Mouse (Mus musculus): Measurements from ENCODE around the gene Misp. TPM values are rescaled to one million over a fixed set of nuclear protein-coding genes. Genes with fewer than 3 reads are reported as not detected.

The Misp gene
- polyA plus RNA-seq, 1 experiment, result 17.9 TPM

DNA sequence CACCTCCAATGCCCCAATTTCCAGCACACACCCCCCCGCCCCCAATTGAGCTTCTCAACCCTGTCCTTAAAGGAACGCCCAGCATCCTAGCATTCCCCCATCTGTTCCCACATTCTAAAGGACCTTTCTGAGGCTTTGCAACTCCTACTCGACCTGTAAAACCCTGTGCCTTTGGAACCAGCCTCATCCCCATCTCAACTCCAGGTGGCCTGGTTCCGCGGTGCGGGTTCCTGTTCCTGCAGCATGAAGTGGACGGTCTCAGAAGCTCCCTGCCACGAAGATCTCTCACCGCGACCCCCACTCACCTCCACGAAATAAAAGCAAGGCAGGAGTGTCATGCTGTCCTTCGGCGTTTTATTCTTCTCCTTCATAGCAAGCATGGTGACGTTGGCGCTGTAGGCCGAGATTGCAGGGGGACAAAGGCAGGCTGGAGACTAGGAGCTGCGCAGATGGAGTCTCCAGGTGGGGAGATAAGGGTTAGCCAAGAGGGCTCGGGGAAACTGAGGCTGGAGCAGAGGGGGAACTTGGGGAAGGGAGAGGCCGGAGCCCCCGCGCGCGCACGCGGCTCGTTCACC is 53.0 kb downstream of the Misp start:
- H3K4me3 ChIP-seq (ENCODE audit: insufficient read depth, low read depth, low read length), result peak overlapping the region; percentile 47
- DNase-seq, result no peak
- 9% methylated on average over 26 of the region's 26 CpGs for WGBS
- no peaks in the 10 kb centered on the region for H3K27me3 ChIP-seq (replicated peaks; ENCODE audit: control insufficient read depth, insufficient read depth, low read length)
- no peak overlapping the region for H3K27ac ChIP-seq (ENCODE audit: insufficient read depth, low read depth, low read length)
- TF ChIP-seq POLR2A (IDR thresholded peaks at IDR 0.05; ENCODE audit: low read depth, low read length) (no peak), CTCF (conservative IDR thresholded peaks at IDR 0.05; ENCODE audit: insufficient read depth, insufficient read length, low read depth, low read length) (no peak)
- no peaks in the 10 kb centered on the region for H3K36me3 ChIP-seq (ENCODE audit: control insufficient read depth, insufficient read depth, low read length)
- H3K4me1 ChIP-seq (ENCODE audit: control insufficient read depth, insufficient read depth, low read length), result 0 out of 2 replicates have a peak, but pooled peaks cover 6% of the 10 kb centered on the region

DNA sequence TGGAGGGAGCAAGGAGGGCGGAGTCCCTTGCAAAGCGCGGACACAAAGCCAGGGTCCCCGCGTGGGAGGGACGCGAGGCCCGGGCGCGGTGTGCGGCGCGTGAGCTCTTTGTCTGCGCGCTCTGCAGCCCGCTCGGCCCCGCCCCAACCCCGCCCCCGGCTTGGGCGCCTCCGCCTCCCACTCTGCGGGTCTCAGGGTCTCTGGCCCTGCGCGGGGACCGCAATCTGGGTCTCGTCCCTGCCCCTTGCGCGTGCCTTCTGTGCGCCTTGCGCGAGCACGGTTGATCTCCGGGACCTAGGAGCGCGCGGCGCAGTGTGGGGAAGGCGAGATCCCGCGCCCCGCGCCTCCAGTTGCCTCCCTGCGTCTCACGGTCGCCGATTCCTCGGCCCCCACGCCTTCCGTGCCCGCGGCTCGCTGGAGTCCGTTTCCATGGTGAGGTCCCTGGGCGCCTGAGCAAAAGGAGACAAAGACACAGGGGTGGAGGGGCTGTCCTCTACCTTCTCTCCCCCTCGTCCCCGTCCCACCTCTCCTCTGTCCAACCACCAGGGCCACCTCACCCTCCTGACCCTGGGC is 53.6 kb downstream of the Misp start, which contains the start of the genes Prtn3 and Plppr3:
Gene Prtn3 (plus strand): TSS at position 187 of the 573 bp plus-strand sequence.
Gene Plppr3 (minus strand): TSS at position 345 of the 573 bp plus-strand sequence.
- TF ChIP-seq POLR2A (IDR thresholded peaks at IDR 0.05; ENCODE audit: low read depth, low read length), result no peak
- TF ChIP-seq CTCF (conservative IDR thresholded peaks at IDR 0.05; ENCODE audit: insufficient read depth, insufficient read length, low read depth, low read length), result no peak
- Histone ChIP-seq H3K27me3 (replicated peaks; ENCODE audit: control insufficient read depth, insufficient read depth, low read length) (no peaks in the 10 kb centered on the region), H3K27ac (ENCODE audit: insufficient read depth, low read depth, low read length) (no peak within 1 kb of the TSS), H3K4me1 (ENCODE audit: control insufficient read depth, insufficient read depth, low read length) (0 out of 2 replicates have a peak, but pooled peaks cover 6% of the 10 kb centered on the region), H3K36me3 (ENCODE audit: control insufficient read depth, insufficient read depth, low read length) (no peaks in the 10 kb centered on the region), H3K4me3 (ENCODE audit: insufficient read depth, low read depth, low read length) (peak within 1 kb of the TSS; percentile 47)
- 2% methylated on average over 57 of the region's 57 CpGs for WGBS
- DNase-seq, result no peak

DNA sequence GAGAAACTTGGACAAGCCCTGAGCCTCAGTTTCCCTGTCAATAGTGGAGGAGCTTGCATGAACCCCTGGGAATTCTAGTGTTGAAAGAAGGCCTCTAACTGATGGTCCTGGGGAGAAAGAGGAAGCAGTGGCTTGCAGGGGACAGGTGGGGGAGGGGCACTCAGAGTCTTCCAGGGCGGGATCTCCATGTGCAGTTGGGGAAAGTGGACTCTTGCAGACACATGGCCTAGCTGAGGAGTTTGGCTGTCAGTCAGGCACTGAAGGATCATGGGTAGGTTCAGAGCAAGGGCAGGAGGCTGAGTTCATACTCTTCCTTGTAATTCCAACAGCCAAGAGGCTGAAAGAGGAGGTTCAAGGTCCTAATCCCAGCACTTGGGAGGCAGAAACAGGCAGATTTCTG is 56.4 kb downstream of the Misp start:
- Histone ChIP-seq H3K27me3 (replicated peaks; ENCODE audit: control insufficient read depth, insufficient read depth, low read length) (no peaks in the 10 kb centered on the region), H3K4me1 (ENCODE audit: control insufficient read depth, insufficient read depth, low read length) (0 out of 2 replicates have a peak, but pooled peaks cover 9% of the 10 kb centered on the region), H3K27ac (ENCODE audit: insufficient read depth, low read depth, low read length) (no peak overlapping the region), H3K36me3 (ENCODE audit: control insufficient read depth, insufficient read depth, low read length) (no peaks in the 10 kb centered on the region), H3K4me3 (ENCODE audit: insufficient read depth, low read depth, low read length) (no peak overlapping the region)
- TF ChIP-seq POLR2A (IDR thresholded peaks at IDR 0.05; ENCODE audit: low read depth, low read length) (no peak), CTCF (conservative IDR thresholded peaks at IDR 0.05; ENCODE audit: insufficient read depth, insufficient read length, low read depth, low read length) (no peak)
- 65% methylated on average over 1 of the region's 1 CpGs for WGBS
- no peak for DNase-seq

DNA sequence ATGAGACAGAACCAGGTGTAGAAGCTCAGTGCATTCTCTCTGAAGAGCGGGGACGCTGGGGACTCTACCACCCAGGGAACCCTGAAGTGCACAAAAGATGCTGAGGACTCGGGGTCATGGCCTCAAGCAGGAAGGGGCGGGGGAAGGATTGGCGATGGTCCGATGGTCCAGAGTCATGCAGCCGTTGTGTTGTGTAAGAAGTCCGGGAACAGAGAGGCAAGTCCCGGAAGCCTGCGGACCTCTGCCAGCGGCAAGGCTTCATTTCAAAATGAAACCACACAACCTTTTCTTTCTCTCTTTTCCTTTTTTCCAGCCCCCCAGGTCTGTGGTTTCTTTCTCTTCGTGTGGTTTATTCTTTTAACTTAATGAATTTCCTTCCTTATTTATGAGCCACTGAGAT is 57.0 kb downstream of the Misp start:
- H3K4me1 ChIP-seq (ENCODE audit: control insufficient read depth, insufficient read depth, low read length), result 0 out of 2 replicates have a peak, but pooled peaks cover 9% of the 10 kb centered on the region
- H3K4me3 ChIP-seq (ENCODE audit: insufficient read depth, low read depth, low read length), result no peak overlapping the region
- 34% methylated on average over 12 of the region's 12 CpGs for WGBS
- H3K36me3 ChIP-seq (ENCODE audit: control insufficient read depth, insufficient read depth, low read length), result no peaks in the 10 kb centered on the region
- no peak for TF ChIP-seq CTCF (conservative IDR thresholded peaks at IDR 0.05; ENCODE audit: insufficient read depth, insufficient read length, low read depth, low read length)
- no peak for TF ChIP-seq POLR2A (IDR thresholded peaks at IDR 0.05; ENCODE audit: low read depth, low read length)
- H3K27ac ChIP-seq (ENCODE audit: insufficient read depth, low read depth, low read length), result peak overlapping the region; percentile 51; the same call in 1 of the 2 replicates
- peak; percentile 79 for DNase-seq
- no peaks in the 10 kb centered on the region for H3K27me3 ChIP-seq (replicated peaks; ENCODE audit: control insufficient read depth, insufficient read depth, low read length)

DNA sequence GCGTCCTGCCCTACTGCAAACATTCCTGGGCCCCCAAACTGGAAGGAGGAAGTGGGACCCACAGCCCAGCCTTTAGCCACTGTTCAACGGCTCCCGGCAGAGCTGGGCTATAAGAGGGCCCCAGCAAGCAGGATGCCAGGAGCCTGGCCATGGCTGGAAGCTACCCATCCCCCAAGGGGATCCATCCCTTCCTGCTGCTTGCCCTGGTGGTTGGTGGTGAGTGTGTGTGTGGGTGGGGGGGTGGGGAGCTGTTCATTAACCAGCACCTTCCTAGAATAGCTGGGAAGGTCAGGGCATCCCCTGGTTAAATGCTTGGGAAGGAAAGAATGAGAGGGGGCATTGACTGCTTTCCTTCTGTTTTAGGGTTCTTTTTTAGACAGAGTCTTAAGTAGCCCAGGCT is 58.7 kb downstream of the Misp start:
- H3K27me3 ChIP-seq (replicated peaks; ENCODE audit: control insufficient read depth, insufficient read depth, low read length), result no peaks in the 10 kb centered on the region
- DNase-seq, result no peak
- no peak overlapping the region for H3K4me3 ChIP-seq (ENCODE audit: insufficient read depth, low read depth, low read length)
- no peak overlapping the region for H3K27ac ChIP-seq (ENCODE audit: insufficient read depth, low read depth, low read length)
- H3K36me3 ChIP-seq (ENCODE audit: control insufficient read depth, insufficient read depth, low read length), result no peaks in the 10 kb centered on the region
- 0 out of 2 replicates have a peak, but pooled peaks cover 4% of the 10 kb centered on the region for H3K4me1 ChIP-seq (ENCODE audit: control insufficient read depth, insufficient read depth, low read length)
- no peak for TF ChIP-seq CTCF (conservative IDR thresholded peaks at IDR 0.05; ENCODE audit: insufficient read depth, insufficient read length, low read depth, low read length)
- TF ChIP-seq POLR2A (IDR thresholded peaks at IDR 0.05; ENCODE audit: low read depth, low read length), result no peak
- WGBS, result 29% methylated on average over 3 of the region's 3 CpGs

Other genes with a start within 250 kb of the Misp start
- gene Theg, start 233.7 kb upstream of the Misp start, polyA plus RNA-seq (2012; rRNA removed), result 0.05 TPM in 1 of 2 replicates, not detected in the other
- gene C2cd4c, start 207.0 kb upstream of the Misp start, polyA plus RNA-seq (2012; rRNA removed), result 0.03 and 0.07 TPM in 2 replicates
- 0.97 and 1.6 TPM in 2 replicates for gene Shc2, start 183.1 kb upstream of the Misp start, polyA plus RNA-seq (2012; rRNA removed)
- gene Odf3l2, start 175.3 kb upstream of the Misp start, polyA plus RNA-seq (2012; rRNA removed), result 0.17 TPM in 1 of 2 replicates, not detected in the other
- 0.44 TPM in 1 of 2 replicates, not detected in the other for gene Madcam1, start 156.4 kb upstream of the Misp start, polyA plus RNA-seq (2012; rRNA removed)
- gene Tpgs1, start 151.6 kb upstream of the Misp start, polyA plus RNA-seq (2012; rRNA removed), result 60.3 and 75.2 TPM in 2 replicates
- gene Cdc34, start 138.8 kb upstream of the Misp start, polyA plus RNA-seq (2012; rRNA removed), result 159 and 183 TPM in 2 replicates
- gene Gzmm, start 132.0 kb upstream of the Misp start, polyA plus RNA-seq (2012; rRNA removed), result 0.34 and 0.94 TPM in 2 replicates
- gene Bsg, start 116.5 kb upstream of the Misp start, polyA plus RNA-seq (2012; rRNA removed), result 825 and 914 TPM in 2 replicates
- gene Hcn2, start 104.4 kb upstream of the Misp start, polyA plus RNA-seq (2012; rRNA removed), result 1.5 and 1.9 TPM in 2 replicates
- 66.3 and 77.9 TPM in 2 replicates for gene Polrmt, start 74.4 kb upstream of the Misp start, polyA plus RNA-seq (2012; rRNA removed)
- not detected in 2 replicates for gene Fgf22, start 65.9 kb upstream of the Misp start, polyA plus RNA-seq (2012; rRNA removed)
- 90.2 and 122 TPM in 2 replicates for gene Rnf126, start 54.0 kb upstream of the Misp start, polyA plus RNA-seq (2012; rRNA removed)
- 17.0 and 24.1 TPM in 2 replicates for gene Fstl3, start 43.7 kb upstream of the Misp start, polyA plus RNA-seq (2012; rRNA removed)
- gene Prss57, start 30.0 kb upstream of the Misp start, polyA plus RNA-seq (2012; rRNA removed), result 0.03 and 0.08 TPM in 2 replicates
- gene Palm, start 27.4 kb upstream of the Misp start, polyA plus RNA-seq (2012; rRNA removed), result 110 and 121 TPM in 2 replicates
- 184 and 198 TPM in 2 replicates for gene Ptbp1, start 33.4 kb downstream of the Misp start, polyA plus RNA-seq (2012; rRNA removed)
- gene Prtn3, start 53.5 kb downstream of the Misp start, polyA plus RNA-seq (2012; rRNA removed), result 0.67 and 0.99 TPM in 2 replicates
- 2.7 and 3.2 TPM in 2 replicates for gene Plppr3, start 53.6 kb downstream of the Misp start, polyA plus RNA-seq (2012; rRNA removed)
- gene Elane, start 65.3 kb downstream of the Misp start, polyA plus RNA-seq (2012; rRNA removed), result 0.10 TPM in 1 of 2 replicates, not detected in the other
- 1,335 and 2,389 TPM in 2 replicates for gene Cfd, start 69.9 kb downstream of the Misp start, polyA plus RNA-seq (2012; rRNA removed)
- gene Med16, start 87.9 kb downstream of the Misp start, polyA plus RNA-seq (2012; rRNA removed), result 57.1 and 75.4 TPM in 2 replicates
- not detected in 2 replicates for gene Gm26602, start 89.9 kb downstream of the Misp start, polyA plus RNA-seq (2012; rRNA removed)
- gene Kiss1r, start 96.0 kb downstream of the Misp start, polyA plus RNA-seq (2012; rRNA removed), result 5.6 and 9.2 TPM in 2 replicates
- 146 and 154 TPM in 2 replicates for gene R3hdm4, start 100.2 kb downstream of the Misp start, polyA plus RNA-seq (2012; rRNA removed)
- 6.7 and 8.1 TPM in 2 replicates for gene Arid3a, start 106.1 kb downstream of the Misp start, polyA plus RNA-seq (2012; rRNA removed)
- gene Wdr18, start 139.2 kb downstream of the Misp start, polyA plus RNA-seq (2012; rRNA removed), result 60.4 and 67.5 TPM in 2 replicates
- gene Grin3b, start 149.7 kb downstream of the Misp start, polyA plus RNA-seq (2012; rRNA removed), result 1.6 and 2.0 TPM in 2 replicates
- gene Tmem259, start 163.3 kb downstream of the Misp start, polyA plus RNA-seq (2012; rRNA removed), result 262 and 316 TPM in 2 replicates
- 52.3 and 55.5 TPM in 2 replicates for gene Cnn2, start 167.6 kb downstream of the Misp start, polyA plus RNA-seq (2012; rRNA removed)
- 10.6 and 11.8 TPM in 2 replicates for gene Abca7, start 175.5 kb downstream of the Misp start, polyA plus RNA-seq (2012; rRNA removed)
- 9.6 and 25.5 TPM in 2 replicates for gene Arhgap45, start 195.7 kb downstream of the Misp start, polyA plus RNA-seq (2012; rRNA removed)
- gene Polr2e, start 218.8 kb downstream of the Misp start, polyA plus RNA-seq (2012; rRNA removed), result 230 and 235 TPM in 2 replicates
- 1,431 and 1,557 TPM in 2 replicates for gene Gpx4, start 226.2 kb downstream of the Misp start, polyA plus RNA-seq (2012; rRNA removed)

All from kidney, adult 2 months (tissue).